Mouse (Mus musculus) lung, adult 2 months (tissue): ENCODE data around the gene Otos.

ENCODE experiments used
- CTCF ChIP-seq: fragments of 200-500 bp; IDR thresholded peaks from 2 replicates; pipeline ENCODE4 v1.5.1; 2011; ENCODE audit warnings: mild to moderate bottlenecking, low read length, control low read depth; ENCODE audit not compliant: insufficient read depth
- POLR2A ChIP-seq: fragments of 200-500 bp; IDR thresholded peaks from 2 replicates; pipeline ENCODE4 v1.6.1; 2011; ENCODE audit warnings: low read depth, mild to moderate bottlenecking, control low read depth, low read length, borderline replicate concordance; ENCODE audit errors: extremely low read depth

GRCm38 (mm10) chr1:92647752-92648151 is 889 bp downstream of the Otos start:
- TF ChIP-seq POLR2A (no peak), CTCF (peak; percentile 88)
